Mouse (Mus musculus) cerebellum, adult 2 months (tissue): ENCODE measurements around the gene Pold1. TPM values are rescaled to one million over a fixed set of nuclear protein-coding genes. Genes with fewer than 3 reads are reported as not detected.

Experiments used
- DNase-seq, 2 experiments: peaks; one replicate each; pipeline ENCODE4 v3.0.0; 2021
- H3K27ac ChIP-seq: fragments of 200-500 bp; 2 replicates; pipeline ENCODE4 v1.5.1; 2012; ENCODE audit warnings: low read length, control low read depth, inconsistent platforms; ENCODE audit not compliant: insufficient read depth
- H3K27me3 ChIP-seq: fragments of 200-500 bp; 2 replicates; pipeline ENCODE4 v1.6.1; 2012; ENCODE audit warnings: inconsistent platforms, mild to moderate bottlenecking, low read length, moderate library complexity; ENCODE audit not compliant: control insufficient read depth, insufficient read depth
- H3K4me1 ChIP-seq: fragments of 200-500 bp; 2 replicates; pipeline ENCODE4 v1.6.1; 2011; ENCODE audit warnings: low read length; ENCODE audit not compliant: control insufficient read depth, insufficient read depth
- H3K4me3 ChIP-seq: fragments of 200-500 bp; replicated peaks from 2 replicates; pipeline ENCODE3; 2011; ENCODE audit warnings: mild to moderate bottlenecking, low read depth, low read length, control low read depth; ENCODE audit not compliant: insufficient read depth
- CTCF ChIP-seq: fragments of 200-500 bp; IDR thresholded peaks from 2 replicates; pipeline ENCODE4 v1.5.1; 2011; ENCODE audit warnings: low read depth, mild to moderate bottlenecking, control low read depth, low read length, moderate library complexity, borderline replicate concordance; ENCODE audit not compliant: insufficient read depth
- POLR2A ChIP-seq: fragments of 200-500 bp; IDR thresholded peaks from 2 replicates; pipeline ENCODE4 v1.6.1; 2011; ENCODE audit warnings: low read length, control low read depth, borderline replicate concordance; ENCODE audit not compliant: insufficient read depth
- WGBS: fragments of 180-500 bp; shearing (Covaris S2); methylation state at CpG from one replicate; pipeline ENCODE4 v1.1.7; 2018; 5-methylcytosine and 5-hydroxymethylcytosine counted together
- polyA plus RNA-seq: library from polyadenylated mRNA; depleted of rRNA; stranded (reverse); fragments of >200 nt; gene quantifications from 2 replicates; pipeline ENCODE4 v1.2.3, GENCODE M21; 2012

Gene Pold1
- polyA plus RNA-seq, 1 experiment, result 21.6 TPM

DNA sequence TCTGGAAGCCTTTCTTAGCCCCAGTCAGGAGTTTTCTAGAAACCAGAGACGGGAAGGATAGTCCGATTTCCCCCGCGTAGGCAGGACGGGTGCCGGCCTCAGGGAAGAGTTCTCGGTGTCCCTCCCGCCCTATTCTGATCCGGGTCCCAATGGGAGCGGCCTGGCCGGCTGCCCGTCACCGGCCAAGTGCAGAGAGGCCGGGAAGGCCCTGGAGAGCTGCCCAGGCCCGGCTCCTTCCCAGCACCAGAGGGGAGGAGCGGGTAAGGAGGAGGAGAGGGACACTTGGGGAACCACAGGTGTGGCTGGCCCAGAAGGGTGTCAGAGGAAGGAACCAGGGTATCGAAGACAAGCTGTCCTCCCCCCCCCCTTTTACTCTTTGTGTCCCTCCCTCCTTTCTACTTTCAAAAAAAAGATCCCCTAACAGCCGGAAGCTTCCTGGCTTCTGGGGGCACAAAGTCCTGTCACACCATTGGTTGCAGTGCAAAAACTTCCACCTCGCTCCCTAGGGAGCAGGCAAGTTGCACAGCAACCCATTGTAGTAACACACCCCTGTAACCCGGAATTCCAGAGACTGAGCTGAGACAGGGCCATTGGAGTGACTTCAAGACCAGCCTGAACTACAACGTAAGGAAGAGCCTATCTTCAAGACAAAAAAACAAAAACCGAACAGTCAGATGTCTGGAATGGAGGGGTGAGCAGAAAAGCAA lies 23.4 kb downstream of the Pold1 start:
- no peaks in the 10 kb centered on the region for H3K27me3 ChIP-seq
- WGBS, result 12% methylated on average over 22 of the region's 22 CpGs
- H3K27ac ChIP-seq, result no peak overlapping the region
- no peak for TF ChIP-seq CTCF
- TF ChIP-seq POLR2A, result no peak
- no peaks in the 10 kb centered on the region for H3K4me1 ChIP-seq
- H3K4me3 ChIP-seq, result no peak overlapping the region
- DNase-seq, result peak; percentile 74 to 77

DNA sequence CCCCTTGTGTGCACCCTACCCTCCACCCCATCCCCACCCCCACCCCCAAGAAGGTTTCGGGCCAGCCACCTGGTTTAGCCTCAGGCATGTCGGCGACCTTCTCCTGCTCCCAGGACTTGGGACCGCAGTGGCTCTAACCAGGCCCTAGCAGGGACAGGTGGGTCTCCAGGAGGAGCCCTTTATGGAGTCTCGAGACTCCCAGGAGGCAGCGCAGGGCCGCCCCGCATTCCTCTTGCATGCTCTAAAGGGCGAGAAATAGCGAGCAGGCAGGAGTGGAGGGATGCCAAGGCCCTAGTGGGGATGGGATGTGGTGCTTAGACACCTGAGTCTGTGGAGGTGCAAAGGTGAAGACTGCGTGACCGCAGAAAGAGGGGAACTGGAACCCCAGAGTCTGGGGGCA lies 24.1 kb downstream of the Pold1 start, which contains the start of gene Mybpc2:
TSS of gene Mybpc2 (minus strand) at position 155 of the 400 bp plus-strand sequence.
- H3K27ac ChIP-seq, result no peak within 1 kb of the TSS
- H3K4me1 ChIP-seq, result no peaks in the 10 kb centered on the region
- no peak for TF ChIP-seq POLR2A
- TF ChIP-seq CTCF, result no peak
- no peaks in the 10 kb centered on the region for H3K27me3 ChIP-seq
- H3K4me3 ChIP-seq, result no peak within 1 kb of the TSS
- no peak for DNase-seq
- 49% methylated on average over 12 of the region's 12 CpGs for WGBS

DNA sequence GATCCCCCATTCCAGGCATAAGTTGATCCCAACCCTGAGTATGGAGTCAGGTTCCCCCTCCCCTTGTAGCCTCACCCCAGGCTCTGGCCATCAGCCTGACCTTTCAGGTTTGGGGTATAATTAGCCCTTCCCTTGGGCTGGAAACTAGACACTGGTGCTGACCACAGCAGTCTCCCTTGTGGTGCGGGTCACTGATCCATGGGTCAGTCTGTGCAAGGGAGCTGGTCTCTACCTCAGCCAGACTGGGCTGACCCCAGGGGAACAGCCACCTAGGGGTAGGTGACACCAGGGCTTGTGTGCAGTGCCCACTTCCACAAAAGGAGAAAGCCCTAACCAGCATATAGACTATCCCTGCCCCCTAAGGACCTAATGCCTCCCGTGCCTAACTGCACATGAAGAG lies 25.6 kb downstream of the Pold1 start:
- 93% methylated on average over 2 of the region's 2 CpGs for WGBS

DNA sequence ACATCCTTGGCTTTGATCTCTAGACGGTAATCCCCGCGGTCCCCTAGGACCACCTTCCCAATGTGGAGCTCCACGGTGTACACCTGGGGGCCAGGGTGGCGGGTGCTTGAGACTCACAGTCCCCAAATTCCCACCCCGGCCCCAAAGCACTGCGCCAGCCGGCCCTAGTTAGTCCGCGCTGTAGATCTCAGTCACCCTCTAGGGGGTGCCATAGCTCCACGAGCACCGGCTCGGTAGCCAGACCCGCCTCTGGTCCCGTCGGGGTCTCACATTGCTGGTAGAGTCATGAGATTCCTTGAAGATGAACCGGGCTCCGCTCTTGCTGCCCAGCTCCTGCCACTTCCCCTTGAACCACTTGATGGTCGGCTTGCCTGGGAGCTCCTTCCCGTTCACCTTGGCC lies 26.9 kb downstream of the Pold1 start:
- DNase-seq, result peak; percentile 62 to 74
- TF ChIP-seq CTCF, result peak; percentile 75
- no peak for TF ChIP-seq POLR2A
- Histone ChIP-seq H3K4me3 (peak overlapping the region; percentile 16), H3K4me1 (no peaks in the 10 kb centered on the region), H3K27me3 (no peaks in the 10 kb centered on the region), H3K27ac (no peak overlapping the region)
- 3% methylated on average over 20 of the region's 20 CpGs for WGBS

More for the DNA sequence above, 25.6 kb downstream of the Pold1 start:
- DNase-seq, result no peak
- Histone ChIP-seq H3K27me3 (no peaks in the 10 kb centered on the region), H3K4me1 (no peaks in the 10 kb centered on the region), H3K4me3 (no peak overlapping the region), H3K27ac (no peak overlapping the region)
- TF ChIP-seq CTCF, result no peak

DNA sequence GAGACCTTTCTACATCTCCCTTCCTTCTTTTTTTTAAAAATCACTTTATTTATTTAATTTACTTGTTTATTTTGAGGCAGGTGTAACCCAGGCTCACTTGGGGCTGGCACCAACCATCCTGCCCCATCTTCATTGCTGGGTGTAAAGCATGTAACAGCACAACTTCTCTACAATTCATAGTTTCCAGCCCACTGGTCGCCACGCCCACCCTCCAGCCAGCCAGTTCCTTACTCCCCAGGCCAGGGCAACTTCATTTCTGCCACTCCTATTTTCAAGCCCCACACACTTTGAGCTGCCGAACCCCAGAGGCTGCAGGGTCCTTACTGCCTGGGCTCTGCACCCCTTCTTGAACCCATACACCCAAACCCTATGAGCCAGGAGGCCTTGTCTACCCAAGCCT lies 27.7 kb downstream of the Pold1 start:
- TF ChIP-seq CTCF (no peak), POLR2A (no peak)
- Histone ChIP-seq H3K27ac (no peak overlapping the region), H3K4me1 (no peaks in the 10 kb centered on the region), H3K4me3 (no peak overlapping the region), H3K27me3 (no peaks in the 10 kb centered on the region)
- no peak for DNase-seq
- WGBS, result 67% methylated on average over 3 of the region's 3 CpGs

DNA sequence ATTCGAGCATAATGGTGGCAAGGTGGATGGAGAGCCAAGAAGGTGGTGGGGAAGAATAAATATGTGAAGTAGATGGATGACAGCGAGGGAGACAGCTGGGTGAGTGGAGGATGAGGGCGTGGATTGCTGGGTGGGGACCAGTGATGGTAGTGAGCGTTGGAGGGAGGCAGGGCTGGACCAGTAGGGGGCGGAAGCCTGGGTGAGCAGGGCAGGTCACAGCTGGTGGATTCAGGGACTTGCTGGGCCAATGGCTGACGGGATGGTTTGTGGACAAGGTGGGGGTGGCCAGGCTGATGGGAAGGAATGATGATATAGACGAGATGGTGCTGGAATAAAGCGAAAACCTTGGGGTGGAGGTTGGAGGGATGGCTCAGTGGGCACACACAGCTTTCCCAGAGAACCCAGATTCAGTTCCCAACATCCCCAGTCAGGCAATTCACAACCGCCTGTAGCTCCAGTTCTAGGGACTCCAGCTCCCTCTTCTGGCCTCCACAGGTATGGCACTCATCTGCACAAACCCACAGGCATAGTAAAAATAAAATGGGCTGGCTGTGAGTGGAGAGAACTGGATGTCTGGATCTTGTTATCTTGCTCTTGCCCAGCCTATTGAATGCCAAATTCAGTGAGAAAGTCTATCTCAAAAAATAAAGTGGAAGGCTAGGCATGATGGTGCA lies 29.3 kb downstream of the Pold1 start:
- no peak for DNase-seq
- no peaks in the 10 kb centered on the region for H3K4me1 ChIP-seq
- WGBS, result 69% methylated on average over 9 of the region's 9 CpGs
- H3K4me3 ChIP-seq, result no peak overlapping the region
- no peaks in the 10 kb centered on the region for H3K27me3 ChIP-seq
- H3K27ac ChIP-seq, result no peak overlapping the region
- TF ChIP-seq CTCF, result peak; percentile 18; the same call in 1 of the 2 replicates
- no peak for TF ChIP-seq POLR2A

DNA sequence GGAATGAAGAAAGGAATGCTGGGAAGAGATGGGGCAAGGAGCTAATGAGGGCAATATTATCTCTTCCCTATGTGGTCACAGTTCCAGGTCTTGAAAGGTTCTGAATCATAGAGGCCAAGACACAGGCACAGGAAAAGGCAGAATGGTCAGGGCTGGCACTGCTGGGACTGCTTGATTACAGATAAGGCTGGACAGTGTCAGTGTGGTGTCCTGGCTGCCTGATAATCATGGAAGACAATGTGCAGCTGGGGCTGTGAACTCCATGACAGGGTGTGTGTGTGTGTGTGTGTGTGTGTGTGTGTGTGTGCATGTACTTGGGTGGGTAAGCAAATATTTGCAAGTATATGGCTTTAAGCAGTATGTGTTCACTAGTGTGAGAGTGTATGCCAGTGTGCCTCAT lies 41.2 kb downstream of the Pold1 start:
- H3K27me3 ChIP-seq, result no peaks in the 10 kb centered on the region
- H3K27ac ChIP-seq, result no peak overlapping the region
- no peak for TF ChIP-seq CTCF
- no peak for TF ChIP-seq POLR2A
- no peak for DNase-seq
- no peaks in the 10 kb centered on the region for H3K4me1 ChIP-seq
- no peak overlapping the region for H3K4me3 ChIP-seq

DNA sequence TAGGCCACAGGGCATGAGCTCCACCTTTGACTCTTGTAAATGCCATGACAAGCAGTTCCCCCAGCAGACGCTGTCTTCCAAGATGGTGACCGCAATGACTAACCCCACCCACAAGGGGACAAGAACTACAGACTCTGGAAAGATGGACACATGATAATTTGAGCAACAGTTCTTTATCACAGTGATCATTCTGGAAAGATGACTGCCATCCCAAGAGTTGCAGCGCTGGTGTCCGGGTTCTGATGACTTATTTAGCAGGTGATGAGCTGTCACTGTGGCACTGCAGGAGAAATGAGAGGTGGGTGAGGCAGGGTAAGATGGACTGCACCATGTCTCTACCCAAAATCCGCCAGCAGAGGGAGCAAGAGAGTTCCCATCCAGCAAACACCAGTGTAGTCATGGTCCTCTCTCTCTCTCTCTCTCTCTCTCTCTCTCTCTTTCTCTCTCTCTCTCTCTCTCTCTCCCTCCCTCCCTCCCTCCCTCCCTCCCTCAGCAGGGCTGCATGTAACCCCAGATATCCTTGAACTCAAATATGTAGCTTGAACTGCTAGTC lies 47.0 kb downstream of the Pold1 start:
- TF ChIP-seq CTCF, result peak; percentile 79
- no peak for TF ChIP-seq POLR2A
- 33% methylated on average over 5 of the region's 5 CpGs for WGBS
- Histone ChIP-seq H3K4me3 (no peak overlapping the region), H3K27ac (no peak overlapping the region), H3K27me3 (no peaks in the 10 kb centered on the region), H3K4me1 (no peaks in the 10 kb centered on the region)
- peak; percentile 69 to 77 for DNase-seq
